Mouse (Mus musculus): ENCODE measurements around the gene D5Ertd579e.

DNA sequence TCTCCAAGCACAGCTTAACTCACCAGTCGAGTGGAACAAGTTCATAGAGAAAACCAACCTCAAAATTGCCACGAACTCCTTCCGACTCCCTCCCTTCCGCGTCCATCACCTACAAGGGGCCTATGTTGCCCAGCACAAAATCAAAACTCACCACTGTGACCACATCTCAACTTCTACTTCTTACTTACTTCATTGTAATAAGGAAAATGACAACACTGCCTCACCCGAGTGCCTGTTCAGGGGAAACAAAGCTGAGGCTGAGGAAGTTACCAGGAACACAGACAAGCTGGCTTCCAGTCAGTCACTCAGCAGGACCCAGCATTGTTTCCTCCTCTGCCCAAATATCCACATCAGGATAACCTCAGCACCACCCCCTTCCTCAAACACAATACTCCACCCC, 132.1 kb downstream of the D5Ertd579e start:
- no peak for TF ChIP-seq CTCF (IDR thresholded peaks at IDR 0.05; ENCODE audit: insufficient read depth, low read depth, low read length)
- TF ChIP-seq POLR2A (IDR thresholded peaks at IDR 0.05; ENCODE audit: insufficient read depth, low read depth, low read length): no peak
